Mouse (Mus musculus) cerebellum, adult 2 months (tissue): ENCODE measurements around the gene Runx1.

Experiments
- CTCF ChIP-seq: fragments of 200-500 bp; IDR thresholded peaks from 2 replicates; pipeline ENCODE4 v1.5.1; 2011; ENCODE audit warnings: low read depth, mild to moderate bottlenecking, control low read depth, low read length, moderate library complexity, borderline replicate concordance; ENCODE audit not compliant: insufficient read depth
- POLR2A ChIP-seq: fragments of 200-500 bp; IDR thresholded peaks from 2 replicates; pipeline ENCODE4 v1.6.1; 2011; ENCODE audit warnings: low read length, control low read depth, borderline replicate concordance; ENCODE audit not compliant: insufficient read depth

DNA sequence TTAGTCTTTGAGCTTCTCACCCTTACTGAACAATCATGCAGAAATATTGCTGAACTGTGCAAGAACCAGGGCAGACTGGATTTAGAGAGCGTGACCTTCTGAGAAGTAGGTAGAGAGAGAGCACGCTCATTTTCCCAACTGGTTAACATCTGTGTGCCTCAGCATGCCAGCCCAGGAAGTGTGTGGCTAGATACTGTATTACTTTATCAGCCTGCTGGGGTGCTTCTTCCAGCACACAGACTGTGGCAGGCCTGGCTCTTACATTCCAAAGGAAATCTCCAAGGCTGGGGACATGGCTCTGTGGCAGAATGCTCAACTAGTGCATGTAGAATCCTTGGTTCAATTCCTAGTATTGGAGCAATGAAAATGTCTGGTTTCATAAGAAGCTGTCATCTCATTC, 78.9 kb downstream of the Runx1 start:
- TF ChIP-seq CTCF (no peak), POLR2A (no peak)
